Mouse (Mus musculus) urinary bladder, adult 18-20 months (tissue): ENCODE data around the gene Fat1.

ENCODE experiments used
- DNase-seq, 2 experiments: peaks; one replicate each; pipeline ENCODE4 v3.0.0; 2022; ENCODE audit warnings: low spot score in 2 of 2, mixed read lengths in 2 of 2

Gene Fat1

GRCm38 (mm10) chr8:44961492-44961891 is 26.2 kb downstream of the Fat1 start:
- DNase-seq, result peak in 1 of 2 experiments; percentile 54

GRCm38 (mm10) chr8:44962572-44963231 is 27.5 kb downstream of the Fat1 start:
- no peak for DNase-seq

GRCm38 (mm10) chr8:44967521-44968039 is 32.3 kb downstream of the Fat1 start:
- DNase-seq, result no peak

- DNase-seq, result no peak
These were observed 34.8 kb downstream of the Fat1 start for GRCm38 (mm10) chr8:44970093-44970492.

GRCm38 (mm10) chr8:44971346-44971745 is 36.1 kb downstream of the Fat1 start:
- no peak for DNase-seq

DNA sequence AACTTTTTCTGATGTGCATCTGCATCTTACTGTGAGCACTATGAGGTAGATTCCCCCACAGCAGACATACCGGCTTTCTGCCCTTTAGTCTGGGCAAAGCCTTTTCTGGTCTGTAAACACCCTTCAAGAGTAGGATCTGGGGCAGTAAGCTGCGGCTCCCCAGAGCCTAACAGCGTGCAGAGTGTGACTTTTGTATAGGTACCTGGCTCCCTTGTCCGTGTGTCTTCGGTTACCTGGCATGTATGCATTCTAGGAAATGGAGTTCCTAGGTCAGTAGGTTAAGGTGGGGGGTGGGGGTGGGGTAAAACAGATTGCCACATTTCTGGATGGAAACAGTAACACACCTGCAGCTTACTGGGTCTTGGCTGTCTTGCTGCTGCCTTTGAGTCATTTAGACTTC is 36.7 kb downstream of the Fat1 start:
- no peak for DNase-seq

DNA sequence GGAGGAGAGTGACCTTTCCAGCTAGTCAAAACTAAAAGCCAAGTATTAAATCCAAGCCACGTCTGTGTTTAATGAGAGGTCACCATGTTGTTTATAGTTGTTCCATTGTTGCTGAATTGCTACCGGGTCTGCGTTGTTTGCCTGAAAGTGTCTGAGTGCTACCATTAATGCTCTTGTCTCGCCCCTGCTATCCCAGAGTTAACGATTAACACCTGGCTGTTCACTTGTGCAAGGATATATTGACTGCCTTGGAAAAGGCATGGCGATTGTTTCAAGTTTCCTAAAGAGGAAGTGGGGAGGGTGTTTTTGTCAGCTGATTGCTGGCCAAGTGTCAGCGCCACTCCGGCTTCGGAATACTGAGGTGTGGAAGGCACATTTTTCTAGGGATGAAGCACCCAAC is 39.9 kb downstream of the Fat1 start:
- DNase-seq, result no peak

- DNase-seq, result no peak
These were observed 40.4 kb downstream of the Fat1 start for GRCm38 (mm10) chr8:44975654-44976053.

- no peak for DNase-seq
These were observed 43.4 kb downstream of the Fat1 start for GRCm38 (mm10) chr8:44978622-44979021.

DNA sequence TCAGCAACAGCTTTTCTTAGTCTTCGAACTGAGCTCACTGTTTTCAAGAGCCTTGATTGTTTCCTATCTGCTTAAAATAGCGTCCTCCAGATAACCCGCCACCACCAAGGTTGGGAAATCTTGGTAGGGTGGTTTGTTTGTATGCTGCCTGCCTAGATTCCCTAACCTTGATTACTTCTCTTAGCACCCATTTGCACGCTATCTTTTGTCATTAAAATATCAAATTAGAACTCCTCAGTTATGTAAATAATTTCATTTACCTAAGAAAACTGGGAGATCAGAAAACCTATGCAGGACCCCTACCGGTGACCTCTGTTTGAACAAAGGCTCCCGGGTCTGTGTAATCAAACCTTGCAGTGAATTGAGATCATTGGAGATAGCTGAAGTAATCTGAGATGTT is 44.0 kb downstream of the Fat1 start:
- DNase-seq, result no peak

- peak; percentile 27 to 29 for DNase-seq
These were observed 44.8 kb downstream of the Fat1 start for GRCm38 (mm10) chr8:44980030-44980429.

- DNase-seq, result no peak
These were observed 50.4 kb downstream of the Fat1 start for GRCm38 (mm10) chr8:44985326-44986288.

DNA sequence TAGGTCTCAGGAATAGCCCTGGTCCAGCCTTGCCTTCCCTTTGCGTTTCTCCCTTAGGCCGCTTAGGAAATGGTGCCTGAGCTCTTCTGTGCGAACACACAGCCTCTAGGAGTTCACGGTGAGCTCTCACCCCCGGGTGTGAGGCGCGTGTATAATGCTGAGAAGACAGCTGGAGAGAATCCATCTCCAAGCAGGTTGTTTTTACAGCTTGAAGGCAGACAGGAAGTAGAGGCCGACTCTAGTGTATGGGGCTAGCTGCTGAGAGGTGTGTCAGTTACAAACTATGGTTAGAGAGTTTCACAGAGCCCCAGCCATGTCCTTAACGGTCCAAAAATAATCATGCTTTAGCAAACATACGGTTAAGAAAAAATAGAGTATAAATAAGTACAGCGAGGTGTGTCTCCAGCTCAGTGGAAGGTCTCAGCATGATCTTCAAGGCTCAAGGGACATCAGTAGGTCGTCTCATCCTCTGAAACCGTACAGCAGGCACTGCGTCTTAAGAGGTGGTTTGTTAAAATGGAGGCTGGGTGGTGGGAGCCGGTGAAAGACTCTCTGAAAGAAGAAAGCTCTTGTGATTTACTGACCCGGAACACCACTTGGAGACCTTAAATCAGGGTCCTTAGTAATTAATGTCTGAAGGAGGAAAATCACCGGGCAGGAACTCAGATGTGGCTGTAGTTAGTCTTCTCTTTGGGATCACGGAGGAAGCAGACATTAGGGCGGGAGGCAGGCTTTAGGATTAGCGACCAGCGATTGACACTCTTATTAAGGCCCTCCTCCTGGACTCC is 56.6 kb downstream of the Fat1 start:
- no peak for DNase-seq

DNA sequence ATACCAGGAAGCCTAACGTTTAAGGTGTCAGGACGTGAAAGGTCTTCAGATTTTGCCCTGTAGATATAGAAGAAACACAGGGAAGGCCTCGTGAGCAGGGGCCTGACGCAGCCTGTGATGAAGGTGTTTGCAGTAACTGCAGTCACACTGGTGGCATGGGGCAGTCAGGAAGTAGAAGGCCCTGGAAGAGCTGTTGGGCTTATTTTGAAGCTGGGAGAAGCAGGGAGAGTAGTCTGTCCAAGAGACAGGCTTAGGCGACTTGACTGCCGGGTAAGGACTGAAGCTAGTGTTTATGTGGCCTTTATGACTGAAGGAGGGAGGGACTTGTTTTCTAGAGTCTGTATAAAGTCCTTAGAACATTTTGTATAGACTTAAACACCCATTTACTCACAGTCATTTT is 57.4 kb downstream of the Fat1 start:
- DNase-seq, result no peak

DNA sequence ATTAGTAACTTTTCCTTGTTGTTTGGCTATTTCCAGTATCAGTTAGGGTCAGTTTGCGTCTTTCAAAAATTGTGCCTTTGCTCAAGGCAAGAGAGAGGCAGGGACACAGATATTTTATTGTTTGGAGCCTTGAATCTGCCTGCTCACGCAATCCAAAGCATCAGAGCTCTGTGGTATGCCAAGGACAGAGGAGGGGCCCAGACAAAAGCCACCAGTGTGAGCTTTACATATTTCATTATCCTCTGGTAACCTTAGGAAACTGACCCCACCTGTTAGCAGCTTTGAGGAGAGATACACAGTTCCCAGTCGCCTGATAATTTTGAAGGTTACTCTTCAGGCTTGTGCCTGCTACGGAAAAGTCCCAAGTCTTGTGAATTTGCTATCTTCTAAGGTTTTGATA is 58.1 kb downstream of the Fat1 start:
- DNase-seq, result no peak

GRCm38 (mm10) chr8:44996493-44996892 is 61.2 kb downstream of the Fat1 start:
- DNase-seq, result no peak

DNA sequence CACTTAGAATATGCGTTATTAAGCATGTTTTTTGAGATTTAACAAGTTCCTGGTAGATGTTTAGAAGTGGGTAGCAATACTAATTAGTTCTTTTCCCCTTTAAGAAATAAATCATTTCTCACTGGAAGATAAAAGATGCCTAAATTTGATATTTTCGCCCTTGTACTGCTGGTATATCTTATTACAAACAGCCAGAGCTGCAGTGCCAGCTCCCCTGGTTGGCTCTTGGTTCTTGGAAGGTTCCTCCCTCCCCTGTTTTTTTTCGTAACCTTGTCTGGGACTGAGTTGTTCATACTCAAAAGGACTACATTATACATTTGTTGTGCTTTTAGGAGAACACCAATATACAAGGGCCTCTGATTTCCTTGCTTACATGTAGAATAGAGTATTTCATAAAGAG is 62.1 kb downstream of the Fat1 start:
- no peak for DNase-seq

DNA sequence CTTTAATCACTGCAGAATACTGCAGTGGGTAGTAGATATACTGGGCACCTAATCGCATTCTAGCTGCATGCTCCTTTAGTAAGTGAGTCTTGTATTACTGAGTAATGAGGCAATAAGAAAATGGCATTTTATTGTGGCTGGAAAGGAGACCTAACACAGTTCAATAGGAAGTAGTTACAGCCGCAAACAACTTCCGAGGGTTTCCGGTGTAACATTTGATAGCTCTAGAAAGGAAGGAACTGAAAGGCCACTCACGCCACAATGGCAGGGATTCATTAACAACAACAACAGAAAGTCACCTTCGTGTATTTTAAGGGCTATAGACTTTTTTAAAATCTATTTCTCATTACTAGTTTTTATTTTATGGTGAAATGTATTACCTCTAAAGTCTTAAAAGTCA is 62.6 kb downstream of the Fat1 start:
- no peak for DNase-seq

DNA sequence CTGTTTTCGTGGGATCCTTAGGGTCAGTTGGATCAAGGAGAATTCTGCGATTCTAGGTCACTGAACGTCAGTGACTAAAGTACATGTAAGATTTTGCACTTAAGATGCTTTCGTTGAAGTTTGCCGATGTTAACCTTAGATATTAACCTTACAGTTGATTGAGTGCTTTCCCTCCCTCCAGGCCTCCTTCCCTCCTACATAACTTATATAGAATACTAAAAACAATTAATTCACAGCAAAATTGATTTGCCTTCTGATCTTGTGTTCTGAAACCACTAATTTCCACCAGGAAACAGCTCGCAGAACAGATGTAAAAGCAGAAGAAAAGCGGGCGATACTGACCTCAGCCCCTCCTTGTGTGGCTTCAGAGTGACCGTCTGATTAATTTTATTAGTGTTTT is 63.0 kb downstream of the Fat1 start:
- no peak for DNase-seq

GRCm38 (mm10) chr8:44998681-44999277 is 63.5 kb downstream of the Fat1 start:
- DNase-seq, result no peak

GRCm38 (mm10) chr8:45001577-45002197 is 66.4 kb downstream of the Fat1 start:
- peak in 1 of 2 experiments; percentile 27 for DNase-seq
